Comparison of ENCODE assay signal across 8 mouse cellular contexts in the genomic region with DNA sequence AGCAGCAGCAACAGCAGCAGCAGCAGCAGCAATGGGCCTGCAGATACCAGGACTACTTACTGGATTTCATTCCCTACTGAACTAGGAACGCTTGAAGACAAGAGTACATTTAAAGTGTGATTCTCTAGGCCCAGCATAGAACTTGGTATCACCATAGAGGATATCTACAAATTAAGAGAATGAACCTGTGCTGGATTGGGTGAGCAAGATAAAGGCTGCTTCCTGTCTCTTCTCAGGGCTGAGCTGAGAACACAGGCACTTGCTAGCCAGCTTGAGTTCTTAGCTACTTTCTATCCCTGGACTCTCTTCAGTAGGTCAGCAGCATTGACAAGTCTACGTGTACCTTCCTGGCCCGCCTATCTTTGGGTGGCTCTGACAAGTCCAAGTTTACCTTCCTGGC. TPM values are rescaled to one million over a fixed set of nuclear protein-coding genes. Genes with fewer than 3 reads are reported as not detected.
A peak's percentile ranks its signal among the peaks of the same experiment; 100 is the strongest.
DNase-seq lines count a peak whose midpoint lies in the region; ATAC-seq and TF ChIP-seq lines count a peak whose summit lies in the region.

No protein-coding gene starts in this region.

- no peak overlapping the region for H3K9ac ChIP-seq in heart, embryonic 16.5 days (ENCODE audit: low read length)
- no peak overlapping the region for H3K9ac ChIP-seq in heart, adult 2 months (ENCODE audit: low read depth, low read length)
- H3K9ac ChIP-seq in MEL (ENCODE audit: control insufficient read depth, low read depth, low read length, poor library complexity, severe bottlenecking): peak overlapping the region; percentile 3; the same call in 1 of the 2 replicates

- no peaks in the 10 kb centered on the region for H3K79me2 ChIP-seq in heart, adult 2 months (replicated peaks; ENCODE audit: control insufficient read depth, insufficient read depth, low read length)
- peaks cover 25% of the 10 kb centered on the region for H3K79me2 ChIP-seq in MEL (ENCODE audit: control insufficient read depth, insufficient read depth, low read length, poor library complexity)

- no peaks in the 10 kb centered on the region for H3K27me3 ChIP-seq in heart, embryonic 16.5 days (ENCODE audit: control insufficient read depth, insufficient read depth, low read length)
- H3K27me3 ChIP-seq in heart, adult 2 months (ENCODE audit: control insufficient read depth, insufficient read depth, low read length): no peaks in the 10 kb centered on the region
- H3K27me3 ChIP-seq in MEL (ENCODE audit: control insufficient read depth in 1 of 2, insufficient read depth in 2 of 2, low read length in 2 of 2): no peaks in the 10 kb centered on the region
- peaks cover 4% of the 10 kb centered on the region; the same call in 1 of the 2 replicates for H3K27me3 ChIP-seq in hindbrain, embryonic 10.5 days (ENCODE audit: insufficient read depth, poor library complexity, severe bottlenecking)

- no peak for ATAC-seq in heart, embryonic 16.5 days (replicated peaks; ENCODE audit: extremely low read depth, insufficient read depth, low FRiP score)
- ATAC-seq in megakaryocyte-erythroid progenitor cell, adult 5-6 weeks (replicated peaks; ENCODE audit: low FRiP score, low TSS enrichment, poor library complexity, severe bottlenecking): peak; percentile 30; the same call in 1 of the 2 replicates

- peak overlapping the region; percentile 93 for H3K4me2 ChIP-seq in heart, embryonic 16.5 days (ENCODE audit: low read depth, low read length)

- H3K4me1 ChIP-seq in heart, embryonic 16.5 days (ENCODE audit: control insufficient read depth, insufficient read depth, low read length): peaks cover 19% of the 10 kb centered on the region
- peaks cover 8% of the 10 kb centered on the region for H3K4me1 ChIP-seq in heart, adult 2 months (ENCODE audit: control insufficient read depth, insufficient read depth, low read length)
- H3K4me1 ChIP-seq in MEL (ENCODE audit: control insufficient read depth in 1 of 2, insufficient read depth in 2 of 2, low read length in 2 of 2): peaks cover 5 to 24% of the 10 kb centered on the region in 2 experiments
- peaks cover 26% of the 10 kb centered on the region for H3K4me1 ChIP-seq in hindbrain, embryonic 10.5 days (replicated peaks)

- no peak for TF ChIP-seq POLR2A in heart, adult 2 months (IDR thresholded peaks at IDR 0.05; ENCODE audit: insufficient read depth, low read depth, low read length)
- no peak for TF ChIP-seq POLR2A in MEL (IDR thresholded peaks at IDR 0.05; ENCODE audit: control insufficient read depth in 1 of 2, insufficient read depth in 1 of 2, low read depth in 1 of 2, low read length in 2 of 2, poor library complexity in 1 of 2)

- no peaks in the 10 kb centered on the region for H3K9me3 ChIP-seq in heart, embryonic 16.5 days (replicated peaks; ENCODE audit: control insufficient read depth, low read length)
- no peaks in the 10 kb centered on the region for H3K9me3 ChIP-seq in MEL (replicated peaks; ENCODE audit: insufficient read depth, low read length)
- no peaks in the 10 kb centered on the region for H3K9me3 ChIP-seq in hindbrain, embryonic 10.5 days

- DNase-seq in heart, adult 2 months: no peak
- peak; percentile 57 for DNase-seq in MEL (ENCODE audit: low read depth, low spot score)
- DNase-seq in hindbrain, embryonic 10.5 days (ENCODE audit: low spot score): no peak
- DNase-seq in layer of hippocampus, adult 18-20 months (ENCODE audit: low spot score in 2 of 2): no peak
- DNase-seq in thymus, postnatal 4 days: no peak
- no peak for DNase-seq in layer of hippocampus, adult 9-10 months (ENCODE audit: low spot score)

- H3K36me3 ChIP-seq in heart, embryonic 16.5 days (ENCODE audit: control insufficient read depth, insufficient read depth): no peaks in the 10 kb centered on the region
- peaks cover 5% of the 10 kb centered on the region for H3K36me3 ChIP-seq in heart, adult 2 months (ENCODE audit: control insufficient read depth, insufficient read depth, low read length)
- H3K36me3 ChIP-seq in MEL (ENCODE audit: control insufficient read depth in 1 of 2, insufficient read depth in 2 of 2, low read length in 2 of 2): peaks cover 0 to 24% of the 10 kb centered on the region in 2 experiments; a peak in 2 of 4 replicates
- 0 out of 2 replicates have a peak, but pooled peaks cover 5% of the 10 kb centered on the region for H3K36me3 ChIP-seq in hindbrain, embryonic 10.5 days

- TF ChIP-seq CTCF in heart, adult 2 months (IDR thresholded peaks at IDR 0.05): no peak
- TF ChIP-seq CTCF in MEL (IDR thresholded peaks at IDR 0.05 in 2 of 3, conservative IDR thresholded peaks at IDR 0.05 in 1 of 3; ENCODE audit: control insufficient read depth in 1 of 3, insufficient read depth in 1 of 3, low read depth in 2 of 3, low read length in 3 of 3, poor library complexity in 1 of 3, severe bottlenecking in 1 of 3): no peak

- H3K4me3 ChIP-seq in heart, embryonic 16.5 days (ENCODE audit: low read length): no peak overlapping the region; the same call in 1 of the 2 replicates
- no peak overlapping the region for H3K4me3 ChIP-seq in heart, adult 2 months
- H3K4me3 ChIP-seq in MEL (ENCODE audit: control insufficient read depth in 1 of 2, insufficient read depth in 1 of 2, low read depth in 2 of 2, low read length in 2 of 2): peak overlapping the region; percentile 78 to 86
- H3K4me3 ChIP-seq in hindbrain, embryonic 10.5 days: peak overlapping the region; percentile 92; the same call in 1 of the 2 replicates

- intact Hi-C loops in heart, adult 2 months (cut with DNase I): no loop called here

- TF ChIP-seq EP300 in heart, adult 2 months (IDR thresholded peaks at IDR 0.05; ENCODE audit: insufficient read depth, low read depth, low read length): no peak
- 0 out of 4 replicates have a peak, but pooled peaks of 1 of the 2 experiments have one; percentile 27 for TF ChIP-seq EP300 in MEL (IDR thresholded peaks at IDR 0.05; ENCODE audit: low read depth in 1 of 2, low read length in 2 of 2)

- TF ChIP-seq RAD21 in MEL (IDR thresholded peaks at IDR 0.05; ENCODE audit: low read depth, low read length): no peak

- H3K27ac ChIP-seq in heart, embryonic 16.5 days (ENCODE audit: low read length): no peak overlapping the region
- H3K27ac ChIP-seq in heart, adult 2 months: no peak overlapping the region
- H3K27ac ChIP-seq in MEL (ENCODE audit: control insufficient read depth, low read depth, low read length): no peak overlapping the region
- no peak overlapping the region for H3K27ac ChIP-seq in hindbrain, embryonic 10.5 days

- WGBS in heart, embryonic 16.5 days: 72% methylated on average over 3 of the region's 3 CpGs
- 64% methylated on average over 3 of the region's 3 CpGs for WGBS in heart, adult 2 months
- WGBS in hindbrain, embryonic 10.5 days: 94% methylated on average over 3 of the region's 3 CpGs

TF ChIP-seq in MEL, 35 proteins besides CTCF, POLR2A, EP300 and RAD21:
- TF ChIP-seq E2F4 (IDR thresholded peaks at IDR 0.05; ENCODE audit: borderline replicate concordance, low read depth, low read length) (no peak), GATA1 (IDR thresholded peaks at IDR 0.05; ENCODE audit: low read depth, low read length) (peak; percentile 55), SIN3A (IDR thresholded peaks at IDR 0.05; ENCODE audit: low read length) (peak; percentile 26; the same call in 1 of the 2 replicates), TCF12 (IDR thresholded peaks at IDR 0.05; ENCODE audit: low read depth, low read length) (0 out of 2 replicates have a peak, but pooled peaks have one; percentile 18)
TF ChIP-seq in MEL: peak in this region for 3.

RNA-seq across cellular contexts. Expression of gene Ttll11, which starts 2.0 kb away (rescaled TPM):
- 0.80 and 0.94 TPM in 2 replicates for polyA plus RNA-seq in heart, embryonic 16.5 days (2015; fragmentation: Nextera tagmentation; extraction: Ambion mirVana)
- total RNA-seq in heart, adult 2 months (2021): 1 to 10 TPM; 1.5 to 2.2 TPM
- polyA plus RNA-seq in heart, adult 2 months (2012; rRNA removed): 1.2 and 2.8 TPM in 2 replicates
- total RNA-seq in MEL (2012; rRNA removed): 1.2 TPM in 2 replicates
- 1 to 10 TPM in 1 of 2 experiments, not detected in 1; 2.5 TPM for polyA plus RNA-seq in MEL (2012; ENCODE audit: insufficient read depth in 1 of 2, insufficient read length in 2 of 2, low read depth in 1 of 2, low replicate concordance in 2 of 2, missing spikeins in 1 of 2)
- polyA plus RNA-seq in hindbrain, embryonic 10.5 days (2016; fragmentation: Nextera tagmentation; extraction: Ambion mirVana): 0.86 and 1.6 TPM in 2 replicates
- 0.55 TPM in 1 of 2 replicates, not detected in the other for total RNA-seq in megakaryocyte-erythroid progenitor cell, adult 5-6 weeks (2014; fragmentation: Nextera tagmentation)
- 0.15 and 0.23 TPM in 2 replicates for total RNA-seq in megakaryocyte-erythroid progenitor cell, adult 5-6 weeks (2017)
- total RNA-seq in layer of hippocampus, adult 18-20 months (2021): 10 to 100 TPM; 35.2 to 36.8 TPM

Comparison
In these comparisons a context has a peak if more than half of its experiments do, and no peak if none do; other contexts are left out.
1. H3K4me3 ChIP-seq: peak in MEL (2 of 2) and hindbrain, embryonic 10.5 days (single experiment); none in heart, embryonic 16.5 days (single experiment) and heart, adult 2 months (single experiment).
2. RNA of gene Ttll11, which starts 2.0 kb away (total RNA-seq): 35.2 to 36.8 TPM in layer of hippocampus, adult 18-20 months; 1.5 to 2.2 TPM in heart, adult 2 months, 1.2 TPM in MEL and 0.15 to 0.55 TPM in megakaryocyte-erythroid progenitor cell, adult 5-6 weeks; every median in the first group is over 10 times any median in the second.